Mouse (Mus musculus): ENCODE data around the gene Apoa5.
"Not testable (repeated sequence)": the region's sequence is repeated elsewhere in the genome, so short reads cannot be mapped to it uniquely, and the experiment has no call there.

Apoa5 gene

GRCm38 (mm10) chr9:46259111-46259510 is 9.3 kb upstream of the Apoa5 start:
- no peak for DNase-seq (ENCODE audit: low read depth in 1 of 2, low spot score in 2 of 2)

- DNase-seq (ENCODE audit: low read depth in 1 of 2, low spot score in 2 of 2): no peak
These were observed 7.3 kb upstream of the Apoa5 start for GRCm38 (mm10) chr9:46261131-46261530.

- DNase-seq (ENCODE audit: low read depth in 1 of 2, low spot score in 2 of 2): no peak
These were observed 692 bp downstream of the Apoa5 start for GRCm38 (mm10) chr9:46269125-46269524.

GRCm38 (mm10) chr9:46270782-46271181 is 2.3 kb downstream of the Apoa5 start:
- DNase-seq (ENCODE audit: low read depth in 1 of 2, low spot score in 2 of 2): no peak

GRCm38 (mm10) chr9:46272070-46272469 is 3.6 kb downstream of the Apoa5 start:
- DNase-seq (ENCODE audit: low read depth in 1 of 2, low spot score in 2 of 2): no peak

GRCm38 (mm10) chr9:46272677-46273454 is 4.4 kb downstream of the Apoa5 start, which contains the start of gene Zpr1:
Gene Zpr1 (plus strand): TSS chr9:46273064.
- peak; percentile 76 to 84 for DNase-seq (ENCODE audit: low read depth in 1 of 2, low spot score in 2 of 2)

- DNase-seq (ENCODE audit: low read depth in 1 of 2, low spot score in 2 of 2): no peak
These were observed 6.1 kb downstream of the Apoa5 start for GRCm38 (mm10) chr9:46274494-46274893.

- peak; percentile 82 to 90 for DNase-seq (ENCODE audit: low read depth in 1 of 2, low spot score in 2 of 2)
These were observed 14.4 kb downstream of the Apoa5 start, which contains the start of gene Bud13 for GRCm38 (mm10) chr9:46282631-46283436. Gene Bud13 (plus strand): TSS chr9:46283008.

GRCm38 (mm10) chr9:46298381-46298780 is 29.9 kb downstream of the Apoa5 start:
- DNase-seq (ENCODE audit: low read depth in 1 of 2, low spot score in 2 of 2): no peak

- DNase-seq (ENCODE audit: low read depth in 1 of 2, low spot score in 2 of 2): peak in 1 of 2 experiments; percentile 12
These were observed 33.7 kb downstream of the Apoa5 start for GRCm38 (mm10) chr9:46302142-46302541.

GRCm38 (mm10) chr9:46309121-46309520 is 40.7 kb downstream of the Apoa5 start:
- no peak for DNase-seq (ENCODE audit: low read depth in 1 of 2, low spot score in 2 of 2)

GRCm38 (mm10) chr9:46314507-46314906 is 46.1 kb downstream of the Apoa5 start:
- peak; percentile 10 to 29 for DNase-seq (ENCODE audit: low read depth in 1 of 2, low spot score in 2 of 2)

- DNase-seq (ENCODE audit: low read depth in 1 of 2, low spot score in 2 of 2): no peak
These were observed 46.5 kb downstream of the Apoa5 start for GRCm38 (mm10) chr9:46314921-46315320.

GRCm38 (mm10) chr9:46315807-46316365 is 47.5 kb downstream of the Apoa5 start:
- DNase-seq (ENCODE audit: low read depth in 1 of 2, low spot score in 2 of 2): no peak

GRCm38 (mm10) chr9:46316388-46316787 is 48.0 kb downstream of the Apoa5 start:
- no peak for DNase-seq (ENCODE audit: low read depth in 1 of 2, low spot score in 2 of 2)

- no peak for DNase-seq (ENCODE audit: low read depth in 1 of 2, low spot score in 2 of 2)
These were observed 48.5 kb downstream of the Apoa5 start for GRCm38 (mm10) chr9:46316909-46317308.

- no peak for DNase-seq (ENCODE audit: low read depth in 1 of 2, low spot score in 2 of 2)
These were observed 49.5 kb downstream of the Apoa5 start for GRCm38 (mm10) chr9:46317957-46318356.

- DNase-seq (ENCODE audit: low read depth in 1 of 2, low spot score in 2 of 2): not testable (repeated sequence)
These were observed 51.5 kb downstream of the Apoa5 start, which contains the start of gene 4931429L15Rik for GRCm38 (mm10) chr9:46319886-46320285. Gene 4931429L15Rik (minus strand): TSS chr9:46319986.

- DNase-seq (ENCODE audit: low read depth in 1 of 2, low spot score in 2 of 2): no peak
These were observed 52.0 kb downstream of the Apoa5 start for GRCm38 (mm10) chr9:46320461-46320860.
